Mouse (Mus musculus): Measurements from ENCODE around the gene Cadm2.

DNA sequence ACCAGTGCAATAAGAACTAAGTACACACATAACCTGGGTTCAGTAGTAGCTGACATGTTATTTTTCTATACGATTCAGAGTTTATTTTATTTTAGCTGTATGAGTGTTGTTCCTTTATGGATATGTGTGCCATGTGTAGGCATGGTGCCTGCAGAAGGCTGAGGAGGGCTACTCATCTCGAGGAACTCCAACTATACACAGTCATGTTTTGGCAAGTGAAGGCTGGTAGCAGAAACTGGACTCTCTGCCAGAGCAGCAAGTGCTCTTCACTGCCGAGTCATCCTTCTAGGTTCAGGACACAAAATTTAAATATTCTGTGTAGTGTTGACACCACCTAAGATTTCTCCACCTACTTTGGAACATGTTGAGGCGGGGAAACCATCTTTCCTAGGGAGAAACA, 524.8 kb downstream of the Cadm2 start:
- TF ChIP-seq GATA1 (IDR thresholded peaks at IDR 0.05; ENCODE audit: borderline replicate concordance, low read length) (no peak), FLI1 (IDR thresholded peaks at IDR 0.05; ENCODE audit: low read length) (no peak)
